Mouse (Mus musculus) intestine, embryonic 14.5 days (tissue): ENCODE data around the gene Atg10. TPM values are rescaled to one million over a fixed set of nuclear protein-coding genes. Genes with fewer than 3 reads are reported as not detected.

Source experiments
- ATAC-seq: fragments of 200-750 bp; cut with Nextera tagmentation; replicated peaks from 2 replicates; pipeline ENCODE4 v1.8.0; 2017; ENCODE audit warnings: low read depth, moderate number of reproducible peaks, moderate TSS enrichment, moderate library complexity; ENCODE audit not compliant: low FRiP score, low TSS enrichment
- DNase-seq: peaks from one replicate; pipeline ENCODE4 v3.0.0-alpha.2; 2018; ENCODE audit warnings: low spot score
- H3K27ac ChIP-seq: fragments of 300-500 bp; sonication (generic); 2 replicates; pipeline ENCODE4 v1.5.1; 2014; ENCODE audit warnings: low read depth, mild to moderate bottlenecking, control low read depth
- H3K27me3 ChIP-seq: fragments of 300-500 bp; sonication (generic); replicated peaks from 2 replicates; pipeline ENCODE4 v1.6.1; 2014; ENCODE audit warnings: low read length, control low read depth; ENCODE audit not compliant: control insufficient read depth, insufficient read depth
- H3K36me3 ChIP-seq: fragments of 300-500 bp; sonication (generic); 2 replicates; pipeline ENCODE4 v1.6.1; 2014; ENCODE audit warnings: low read length, control low read depth; ENCODE audit not compliant: control insufficient read depth, insufficient read depth
- H3K4me1 ChIP-seq: fragments of 300-500 bp; sonication (generic); replicated peaks from 2 replicates; pipeline ENCODE4 v1.6.1; 2014; ENCODE audit warnings: low read length, control low read depth, mixed read lengths; ENCODE audit not compliant: control insufficient read depth, insufficient read depth
- H3K4me2 ChIP-seq: fragments of 300-500 bp; sonication (generic); 2 replicates; pipeline ENCODE4 v1.6.1; 2014; ENCODE audit warnings: low read length
- H3K4me3 ChIP-seq: fragments of 300-500 bp; sonication (generic); 2 replicates; pipeline ENCODE4 v1.5.1; 2014; ENCODE audit warnings: low read depth, low read length, control low read depth, mixed read lengths
- H3K9ac ChIP-seq: fragments of 300-500 bp; sonication (generic); 2 replicates; pipeline ENCODE4 v1.6.1; 2014; ENCODE audit warnings: mild to moderate bottlenecking, low read length
- H3K9me3 ChIP-seq: fragments of 300-500 bp; sonication (generic); 2 replicates; pipeline ENCODE4 v1.6.1; 2016; ENCODE audit warnings: low read length, control low read depth; ENCODE audit not compliant: control insufficient read depth
- WGBS: fragments of 180-500 bp; shearing (Covaris S2); extraction: QIAGEN DNeasy Blood & Tissue Kit; methylation state at CpG from one replicate; pipeline ENCODE4 v1.1.7; 2014; 5-methylcytosine and 5-hydroxymethylcytosine counted together
- polyA plus RNA-seq: library from polyadenylated mRNA; unstranded; fragments of >200 nt; fragmentation: Nextera tagmentation; extraction: Ambion mirVana; gene quantifications from 2 replicates; pipeline ENCODE4 v1.2.1, GENCODE M21; 2014

The Atg10 gene
- polyA plus RNA-seq, 1 experiment from 2014 or later = 14.5 TPM

DNA sequence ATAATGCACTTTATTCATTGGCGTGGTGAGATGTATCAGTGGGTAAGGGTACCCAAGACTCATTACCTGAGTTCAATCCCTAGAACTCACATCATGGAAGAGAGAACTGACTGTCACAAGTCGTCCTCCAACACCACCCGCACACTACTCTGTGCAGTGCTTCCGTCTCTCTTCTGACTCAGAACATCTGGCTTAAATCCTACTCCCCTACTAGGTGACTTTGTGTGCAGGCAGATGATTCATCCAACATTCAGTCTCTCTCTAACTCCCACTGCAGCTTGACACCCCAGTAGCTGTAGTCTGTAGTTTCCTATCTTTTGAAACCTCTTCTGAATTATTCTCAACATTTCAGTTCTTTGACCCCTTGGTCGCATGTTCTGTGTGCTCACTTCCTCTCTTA lies 230.8 kb downstream of the Atg10 start:
- DNase-seq = no peak
- 87% methylated on average over 5 of the region's 5 CpGs for WGBS
- Histone ChIP-seq H3K36me3 (no peaks in the 10 kb centered on the region), H3K9ac (no peak overlapping the region), H3K27me3 (no peaks in the 10 kb centered on the region), H3K9me3 (no peaks in the 10 kb centered on the region), H3K27ac (no peak overlapping the region), H3K4me2 (no peak overlapping the region), H3K4me1 (no peaks in the 10 kb centered on the region), H3K4me3 (no peak overlapping the region)
- ATAC-seq = no peak

- DNase-seq (no peak), ATAC-seq (no peak)
- 84% methylated on average over 3 of the region's 3 CpGs for WGBS
- no peaks in the 10 kb centered on the region for H3K27me3 ChIP-seq
- H3K27ac ChIP-seq = no peak overlapping the region
- H3K4me3 ChIP-seq = no peak overlapping the region
- no peaks in the 10 kb centered on the region for H3K9me3 ChIP-seq
- H3K9ac ChIP-seq = no peak overlapping the region
- no peak overlapping the region for H3K4me2 ChIP-seq
- H3K36me3 ChIP-seq = no peaks in the 10 kb centered on the region
- H3K4me1 ChIP-seq = no peaks in the 10 kb centered on the region
Observed at GRCm38 (mm10) chr13:90988226-90988625, 235.5 kb downstream of the Atg10 start.

DNA sequence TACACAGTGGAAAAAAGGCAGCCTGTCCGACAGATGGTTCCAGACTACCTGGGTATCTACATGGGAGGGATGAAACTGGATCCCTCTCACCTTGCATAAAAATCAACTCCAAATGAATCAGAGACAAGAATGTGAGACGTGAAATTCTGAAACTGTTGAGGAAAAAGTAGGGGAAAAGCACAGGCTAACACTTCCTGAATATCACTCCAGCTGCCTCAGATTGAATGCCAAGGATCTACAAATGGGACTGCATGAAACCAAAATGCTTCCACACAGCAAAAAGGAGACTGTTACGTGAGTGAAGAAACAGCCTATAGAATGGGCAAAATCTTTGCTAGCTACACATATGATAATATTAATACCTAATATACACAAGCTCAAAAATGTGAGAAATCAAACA lies 238.4 kb downstream of the Atg10 start:
- no peak for ATAC-seq
- H3K36me3 ChIP-seq = no peaks in the 10 kb centered on the region
- no peak overlapping the region for H3K4me3 ChIP-seq
- no peak overlapping the region for H3K27ac ChIP-seq
- 81% methylated on average over 3 of the region's 3 CpGs for WGBS
- H3K4me1 ChIP-seq = no peaks in the 10 kb centered on the region
- no peaks in the 10 kb centered on the region for H3K27me3 ChIP-seq
- no peaks in the 10 kb centered on the region for H3K9me3 ChIP-seq
- DNase-seq = no peak
- H3K9ac ChIP-seq = no peak overlapping the region
- no peak overlapping the region for H3K4me2 ChIP-seq

GRCm38 (mm10) chr13:90984073-90984472 lies 239.7 kb downstream of the Atg10 start:
- Histone ChIP-seq H3K4me3 (no peak overlapping the region), H3K27ac (no peak overlapping the region), H3K9ac (no peak overlapping the region), H3K27me3 (no peaks in the 10 kb centered on the region), H3K9me3 (no peaks in the 10 kb centered on the region), H3K4me2 (no peak overlapping the region), H3K36me3 (no peaks in the 10 kb centered on the region), H3K4me1 (no peaks in the 10 kb centered on the region)
- ATAC-seq (no peak), DNase-seq (no peak)
- 89% methylated on average over 2 of the region's 2 CpGs for WGBS

DNA sequence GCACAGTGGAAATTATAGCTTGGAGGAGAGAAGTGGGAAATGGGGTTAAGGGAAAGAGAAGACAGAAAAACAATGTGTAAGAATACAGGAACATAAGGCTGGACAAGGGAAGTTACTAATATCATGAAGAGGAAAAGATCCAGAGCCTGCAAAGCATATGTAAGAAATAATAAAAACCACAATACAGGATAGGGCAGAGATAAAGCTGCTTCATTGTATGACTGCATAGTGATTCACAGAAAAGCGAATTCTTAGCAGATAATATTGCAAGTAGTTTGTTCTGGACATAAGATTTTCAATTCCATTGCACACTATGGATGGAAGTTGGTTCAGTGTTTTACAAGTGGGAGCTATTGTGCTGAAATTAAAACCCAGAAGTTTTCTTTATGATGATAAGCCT lies 242.0 kb downstream of the Atg10 start:
- Histone ChIP-seq H3K9me3 (no peaks in the 10 kb centered on the region), H3K27ac (no peak overlapping the region), H3K4me1 (no peaks in the 10 kb centered on the region), H3K9ac (no peak overlapping the region), H3K36me3 (no peaks in the 10 kb centered on the region), H3K27me3 (no peaks in the 10 kb centered on the region), H3K4me2 (no peak overlapping the region), H3K4me3 (no peak overlapping the region)
- ATAC-seq (no peak), DNase-seq (no peak)
- WGBS = 88% methylated on average over 1 of the region's 1 CpGs

- H3K36me3 ChIP-seq = no peaks in the 10 kb centered on the region
- H3K9ac ChIP-seq = no peak overlapping the region
- 82% methylated on average over 6 of the region's 6 CpGs for WGBS
- no peak overlapping the region for H3K4me3 ChIP-seq
- no peak overlapping the region for H3K27ac ChIP-seq
- no peak for DNase-seq
- H3K4me2 ChIP-seq = no peak overlapping the region
- H3K4me1 ChIP-seq = no peaks in the 10 kb centered on the region
- no peaks in the 10 kb centered on the region for H3K27me3 ChIP-seq
- no peak for ATAC-seq
- no peaks in the 10 kb centered on the region for H3K9me3 ChIP-seq
Observed at GRCm38 (mm10) chr13:90980878-90981674, 242.7 kb downstream of the Atg10 start.

DNA sequence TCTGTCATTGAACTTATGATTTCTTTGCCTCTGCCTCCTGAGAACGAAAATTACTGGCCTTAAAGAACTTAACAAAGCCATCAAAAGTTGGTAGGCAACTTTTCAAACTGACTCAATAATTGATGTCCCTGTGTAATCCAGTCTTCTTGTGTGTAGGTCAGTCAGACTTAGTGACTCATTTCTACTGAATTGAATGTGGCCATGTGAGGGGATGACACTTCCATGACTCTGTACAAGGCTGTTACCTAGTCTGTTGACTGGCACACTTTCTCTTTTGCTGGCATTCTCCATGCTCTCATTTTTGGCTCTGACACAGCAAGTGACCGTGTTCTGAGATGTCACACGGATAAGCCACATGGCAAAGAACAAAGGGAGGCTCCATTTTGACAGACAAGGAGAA lies 246.7 kb downstream of the Atg10 start:
- ATAC-seq (no peak), DNase-seq (no peak)
- Histone ChIP-seq H3K4me3 (no peak overlapping the region), H3K4me2 (no peak overlapping the region), H3K27me3 (no peaks in the 10 kb centered on the region), H3K27ac (no peak overlapping the region), H3K9ac (no peak overlapping the region), H3K4me1 (no peaks in the 10 kb centered on the region), H3K9me3 (no peaks in the 10 kb centered on the region), H3K36me3 (no peaks in the 10 kb centered on the region)
- 95% methylated on average over 3 of the region's 3 CpGs for WGBS

- H3K9me3 ChIP-seq = no peaks in the 10 kb centered on the region
- no peak overlapping the region for H3K4me2 ChIP-seq
- no peak overlapping the region for H3K27ac ChIP-seq
- DNase-seq = no peak
- no peak overlapping the region for H3K9ac ChIP-seq
- WGBS = 49% methylated on average over 7 of the region's 7 CpGs
- no peaks in the 10 kb centered on the region for H3K36me3 ChIP-seq
- H3K4me1 ChIP-seq = no peaks in the 10 kb centered on the region
- ATAC-seq = no peak
- no peak overlapping the region for H3K4me3 ChIP-seq
- H3K27me3 ChIP-seq = no peaks in the 10 kb centered on the region
Observed at GRCm38 (mm10) chr13:90973409-90973808, 250.4 kb downstream of the Atg10 start.
